In the genomic region with DNA sequence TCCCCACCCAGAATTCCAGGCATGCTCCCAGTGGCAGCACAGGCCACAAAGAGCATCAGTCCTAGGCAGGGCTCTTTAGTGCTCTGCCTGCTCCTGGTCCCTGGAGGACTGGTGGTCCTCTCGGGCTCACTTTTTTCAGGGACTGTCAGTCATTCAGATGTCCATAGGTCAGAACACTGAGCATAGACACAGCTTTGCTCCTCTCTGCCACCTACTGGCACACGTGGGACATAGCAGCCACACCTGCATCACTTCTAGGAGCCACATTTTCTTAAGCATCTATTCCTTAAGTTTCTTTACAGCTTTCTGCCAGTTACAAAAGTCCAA, we compare ENCODE assay signal across 7 mouse cellular contexts. TPM values are rescaled to one million over a fixed set of nuclear protein-coding genes. Genes with fewer than 3 reads are reported as not detected.
DNase-seq lines count a peak whose midpoint lies in the region; ATAC-seq and TF ChIP-seq lines count a peak whose summit lies in the region.

No protein-coding gene starts in this region.

- H3K27ac ChIP-seq in CH12.LX (ENCODE audit: insufficient read depth, low read depth), result no peak overlapping the region
- no peak overlapping the region for H3K27ac ChIP-seq in liver, postnatal 0 days (ENCODE audit: low read depth)

- no peaks in the 10 kb centered on the region for H3K9me3 ChIP-seq in CH12.LX (replicated peaks; ENCODE audit: low read length)
- H3K9me3 ChIP-seq in liver, postnatal 0 days (ENCODE audit: low read length), result no peaks in the 10 kb centered on the region

- H3K27me3 ChIP-seq in CH12.LX (replicated peaks), result peaks cover 36% of the 10 kb centered on the region
- no peaks in the 10 kb centered on the region for H3K27me3 ChIP-seq in liver, postnatal 0 days (ENCODE audit: insufficient read depth, low read length)

- peak; percentile 42 for DNase-seq in A20 (ENCODE audit: low read depth, low spot score)
- DNase-seq in CH12.LX (ENCODE audit: extremely low read depth), result peak; percentile 51
- DNase-seq in liver, postnatal 0 days, result no peak
- DNase-seq in layer of hippocampus, postnatal 14 days (ENCODE audit: low spot score in 2 of 2), result no peak
- DNase-seq in heart, postnatal 14 days, result no peak

- TF ChIP-seq RAD21 in CH12.LX (IDR thresholded peaks at IDR 0.05; ENCODE audit: low read depth, low read length), result peak; percentile 53

- H3K4me1 ChIP-seq in CH12.LX (ENCODE audit: control insufficient read depth in 1 of 2, insufficient read depth in 2 of 2), result peaks cover 2 to 12% of the 10 kb centered on the region in 2 experiments; a peak in 3 of 4 replicates
- no peaks in the 10 kb centered on the region for H3K4me1 ChIP-seq in liver, postnatal 0 days (ENCODE audit: insufficient read depth)

- no peak overlapping the region for H3K4me3 ChIP-seq in CH12.LX (replicated peaks in 1 of 3; ENCODE audit: low read depth in 2 of 3, low read length in 2 of 3, poor library complexity in 1 of 3)
- H3K4me3 ChIP-seq in liver, postnatal 0 days (ENCODE audit: low read depth, low read length), result no peak overlapping the region

- H3K36me3 ChIP-seq in CH12.LX (replicated peaks in 1 of 2; ENCODE audit: control insufficient read depth in 1 of 2, insufficient read depth in 1 of 2, low read length in 1 of 2), result no peaks in the 10 kb centered on the region
- no peaks in the 10 kb centered on the region for H3K36me3 ChIP-seq in liver, postnatal 0 days (replicated peaks; ENCODE audit: insufficient read depth, low read length)

- no peak overlapping the region for H3K4me2 ChIP-seq in CH12.LX (ENCODE audit: insufficient read depth, low read depth, poor library complexity, severe bottlenecking)
- no peak overlapping the region for H3K4me2 ChIP-seq in liver, postnatal 0 days (ENCODE audit: low read depth, low read length)

- TF ChIP-seq EP300 in CH12.LX (IDR thresholded peaks at IDR 0.05; ENCODE audit: low read length), result no peak
- TF ChIP-seq EP300 in liver, postnatal 0 days (IDR thresholded peaks at IDR 0.05; ENCODE audit: low read depth), result no peak

- peak; percentile 74 to 75 for TF ChIP-seq CTCF in CH12.LX (conservative IDR thresholded peaks at IDR 0.05 in 1 of 2, IDR thresholded peaks at IDR 0.05 in 1 of 2; ENCODE audit: low read depth in 2 of 2, low read length in 2 of 2)
- peak; percentile 74 for TF ChIP-seq CTCF in liver, postnatal 0 days (IDR thresholded peaks at IDR 0.05; ENCODE audit: low read depth)

- dilution Hi-C loops in CH12.LX (cut with MboI; ENCODE audit: extremely low pct_ligation_motif_present, extremely low pct_unique_long_range_greater_than_20kb, low sequenced_read_pairs), result no loop called here

- 11% methylated on average over 2 of the region's 2 CpGs for WGBS in liver, postnatal 0 days (ENCODE audit: insufficient replicate concordance)

- no peaks in the 10 kb centered on the region for H3K79me2 ChIP-seq in CH12.LX (replicated peaks; ENCODE audit: control insufficient read depth, extremely low read depth, insufficient read depth, poor library complexity, severe bottlenecking)

- H3K9ac ChIP-seq in CH12.LX (ENCODE audit: insufficient read depth, low read depth), result no peak overlapping the region
- H3K9ac ChIP-seq in liver, postnatal 0 days (replicated peaks), result no peak overlapping the region

- peak; percentile 52; the same call in 1 of the 2 replicates for ATAC-seq in erythroid progenitor cell, adult 5-6 weeks (replicated peaks; ENCODE audit: low FRiP score, poor library complexity, severe bottlenecking)
- no peak for ATAC-seq in liver, postnatal 0 days
- no peak for ATAC-seq in activated CD4-positive, CD25-positive, alpha-beta regulatory T cell, adult 4 months

- TF ChIP-seq POLR2A in CH12.LX (IDR thresholded peaks at IDR 0.05; ENCODE audit: low read depth, low read length), result no peak

- intact Hi-C loops in heart, postnatal 14 days (cut with DNase I), result loop anchor here (2.0 to 10.0 kb wide), 2 partner anchors 194 to 424 kb away; no protein-coding TSS in a partner anchor

- in situ Hi-C loops in CH12.LX (cut with MboI; ENCODE audit: low pct_ligation_motif_present, low pct_unique_long_range_greater_than_20kb, low sequenced_read_pairs), result loop anchor here (10.0 kb wide), 1 partner anchor 174 kb away; no protein-coding TSS in a partner anchor

TF ChIP-seq in CH12.LX, 34 proteins besides CTCF, POLR2A, EP300 and RAD21:
- peak; percentile 73 for TF ChIP-seq SMC3 (IDR thresholded peaks at IDR 0.05; ENCODE audit: low read depth, low read length)
- no peak for TF ChIP-seq GABPA (IDR thresholded peaks at IDR 0.05; ENCODE audit: insufficient replicate concordance, low read depth, low read length)

RNA-seq across cellular contexts. Expression of a gene that starts 12.6 kb away (rescaled TPM):
- total RNA-seq in CH12.LX (2012; rRNA removed) (not detected in 2 replicates), CH12.LX (2014; rRNA removed) (not detected in 2 replicates)
- not detected in 2 replicates for polyA plus RNA-seq in CH12.LX (2012; ENCODE audit: insufficient read length, low read depth)
- total RNA-seq in erythroid progenitor cell, adult 5-6 weeks (2015; ENCODE audit: low replicate concordance), result not detected in 2 replicates
- 0.90 TPM in 1 of 2 replicates, not detected in the other for total RNA-seq in erythroid progenitor cell, adult 5-6 weeks (2017; ENCODE audit: low replicate concordance)
- 302 and 340 TPM in 2 replicates for polyA plus RNA-seq in liver, postnatal 0 days (2015; fragmentation: Nextera tagmentation; extraction: Ambion mirVana)
- total RNA-seq in layer of hippocampus, postnatal 14 days (2021), result 10 to 100 TPM; 51.3 to 54.4 TPM
- total RNA-seq in heart, postnatal 14 days (2021), result 1 to 10 TPM; 2.6 to 6.0 TPM
- polyA plus RNA-seq in activated CD4-positive, CD25-positive, alpha-beta regulatory T cell, adult 4 months (2017; shearing (Covaris generic)), result not detected

RNA-seq across cellular contexts. Expression of a gene that starts 54.0 kb away (rescaled TPM):
- total RNA-seq in CH12.LX (2012; rRNA removed), result not detected in 2 replicates
- not detected in 2 replicates for total RNA-seq in CH12.LX (2014; rRNA removed)
- polyA plus RNA-seq in CH12.LX (2012; ENCODE audit: insufficient read length, low read depth), result not detected in 2 replicates
- total RNA-seq in erythroid progenitor cell, adult 5-6 weeks (2015; ENCODE audit: low replicate concordance), result not detected in 2 replicates
- total RNA-seq in erythroid progenitor cell, adult 5-6 weeks (2017; ENCODE audit: low replicate concordance), result not detected in 2 replicates
- not detected in 2 replicates for polyA plus RNA-seq in liver, postnatal 0 days (2015; fragmentation: Nextera tagmentation; extraction: Ambion mirVana)
- not detected for total RNA-seq in layer of hippocampus, postnatal 14 days (2021)
- not detected for total RNA-seq in heart, postnatal 14 days (2021)
- polyA plus RNA-seq in activated CD4-positive, CD25-positive, alpha-beta regulatory T cell, adult 4 months (2017; shearing (Covaris generic)), result not detected

Comparison
In these comparisons a context has a peak if more than half of its experiments do, and no peak if none do; other contexts are left out.
1. DNase-seq: peak in A20 (single experiment) and CH12.LX (single experiment); none in liver, postnatal 0 days (single experiment), layer of hippocampus, postnatal 14 days (0 of 2) and heart, postnatal 14 days (0 of 2).
2. RNA of a gene that starts 12.6 kb away (total RNA-seq): 51.3 to 54.4 TPM in layer of hippocampus, postnatal 14 days; 2.6 to 6.0 TPM in heart, postnatal 14 days, not detected in CH12.LX and 0.90 TPM in erythroid progenitor cell, adult 5-6 weeks; every median in the first group is over 4 times any median in the second.